Mouse (Mus musculus) liver, embryonic 12.5 days (tissue): ENCODE data around the gene Babam2. TPM values are rescaled to one million over a fixed set of nuclear protein-coding genes. Genes with fewer than 3 reads are reported as not detected.

ENCODE experiments used
- ATAC-seq: fragments of 200-750 bp; cut with Nextera tagmentation; 2 replicates; pipeline ENCODE4 v1.8.0; 2017; ENCODE audit warnings: moderate number of reproducible peaks, mild to moderate bottlenecking, moderate library complexity
- H3K27ac ChIP-seq: fragments of 300-500 bp; sonication (generic); 2 replicates; pipeline ENCODE4 v1.5.1; 2016; ENCODE audit warnings: mild to moderate bottlenecking
- H3K27me3 ChIP-seq: fragments of 300-500 bp; sonication (generic); replicated peaks from 2 replicates; pipeline ENCODE4 v1.6.1; 2016; ENCODE audit warnings: mild to moderate bottlenecking, moderate library complexity
- H3K36me3 ChIP-seq: fragments of 300-500 bp; sonication (generic); 2 replicates; pipeline ENCODE4 v1.6.1; 2016; ENCODE audit warnings: mild to moderate bottlenecking, moderate library complexity
- H3K4me1 ChIP-seq: fragments of 300-500 bp; sonication (generic); 2 replicates; pipeline ENCODE4 v1.6.1; 2016
- H3K4me2 ChIP-seq: fragments of 300-500 bp; sonication (generic); 2 replicates; pipeline ENCODE4 v1.6.1; 2016; ENCODE audit warnings: mild to moderate bottlenecking, moderate library complexity
- H3K4me3 ChIP-seq: fragments of 300-500 bp; sonication (generic); 2 replicates; pipeline ENCODE4 v1.5.1; 2016; ENCODE audit warnings: mild to moderate bottlenecking, moderate library complexity
- H3K9ac ChIP-seq: fragments of 300-500 bp; sonication (generic); 2 replicates; pipeline ENCODE4 v1.6.1; 2016; ENCODE audit warnings: mild to moderate bottlenecking, moderate library complexity
- H3K9me3 ChIP-seq: fragments of 300-500 bp; sonication (generic); replicated peaks from 2 replicates; pipeline ENCODE4 v1.6.1; 2016; ENCODE audit warnings: mild to moderate bottlenecking, moderate library complexity
- WGBS: fragments of 180-500 bp; shearing (Covaris S2); methylation state at CpG from one replicate; pipeline ENCODE4 v1.1.7; 2016; ENCODE audit not compliant: insufficient replicate concordance; 5-methylcytosine and 5-hydroxymethylcytosine counted together
- polyA plus RNA-seq: library from polyadenylated mRNA; unstranded; fragments of >200 nt; fragmentation: Nextera tagmentation; extraction: Ambion mirVana; gene quantifications from 2 replicates; pipeline ENCODE4 v1.2.1, GENCODE M21; 2016

Babam2 gene
- polyA plus RNA-seq, 1 experiment from 2014 or later = 41.3 TPM

GRCm38 (mm10) chr5:32066015-32066734 is 368.7 kb downstream of the Babam2 start:
- Histone ChIP-seq H3K4me2 (no peak overlapping the region), H3K36me3 (no peaks in the 10 kb centered on the region), H3K27me3 (no peaks in the 10 kb centered on the region), H3K4me3 (no peak overlapping the region), H3K9me3 (no peaks in the 10 kb centered on the region), H3K27ac (no peak overlapping the region), H3K4me1 (no peaks in the 10 kb centered on the region), H3K9ac (no peak overlapping the region)
- WGBS = 76% methylated on average over 5 of the region's 5 CpGs
- ATAC-seq = no peak

GRCm38 (mm10) chr5:32066839-32067238 is 369.4 kb downstream of the Babam2 start:
- Histone ChIP-seq H3K36me3 (no peaks in the 10 kb centered on the region), H3K9me3 (no peaks in the 10 kb centered on the region), H3K27me3 (no peaks in the 10 kb centered on the region), H3K4me1 (no peaks in the 10 kb centered on the region), H3K27ac (no peak overlapping the region), H3K4me2 (no peak overlapping the region), H3K9ac (no peak overlapping the region), H3K4me3 (no peak overlapping the region)
- ATAC-seq = no peak
- 73% methylated on average over 2 of the region's 2 CpGs for WGBS

GRCm38 (mm10) chr5:32068616-32069015 is 371.1 kb downstream of the Babam2 start:
- Histone ChIP-seq H3K27me3 (no peaks in the 10 kb centered on the region), H3K9ac (no peak overlapping the region), H3K9me3 (no peaks in the 10 kb centered on the region), H3K27ac (no peak overlapping the region), H3K4me2 (no peak overlapping the region), H3K4me3 (no peak overlapping the region), H3K36me3 (no peaks in the 10 kb centered on the region), H3K4me1 (no peaks in the 10 kb centered on the region)
- 64% methylated on average over 3 of the region's 3 CpGs for WGBS
- no peak for ATAC-seq

- Histone ChIP-seq H3K9ac (no peak overlapping the region), H3K4me1 (peaks cover 4% of the 10 kb centered on the region), H3K27ac (no peak overlapping the region), H3K9me3 (no peaks in the 10 kb centered on the region), H3K36me3 (no peaks in the 10 kb centered on the region), H3K27me3 (no peaks in the 10 kb centered on the region), H3K4me2 (no peak overlapping the region), H3K4me3 (no peak overlapping the region)
- 67% methylated on average over 4 of the region's 4 CpGs for WGBS
- ATAC-seq = no peak
These were observed 371.6 kb downstream of the Babam2 start for GRCm38 (mm10) chr5:32069096-32069495.

- no peak for ATAC-seq
These were observed 372.2 kb downstream of the Babam2 start for GRCm38 (mm10) chr5:32069566-32070169.

GRCm38 (mm10) chr5:32070781-32071180 is 373.3 kb downstream of the Babam2 start:
- Histone ChIP-seq H3K4me1 (peaks cover 7% of the 10 kb centered on the region), H3K4me2 (no peak overlapping the region), H3K27ac (no peak overlapping the region), H3K36me3 (no peaks in the 10 kb centered on the region), H3K9me3 (no peaks in the 10 kb centered on the region), H3K27me3 (no peaks in the 10 kb centered on the region), H3K9ac (no peak overlapping the region), H3K4me3 (no peak overlapping the region)
- WGBS = 70% methylated on average over 3 of the region's 3 CpGs
- no peak for ATAC-seq

More at GRCm38 (mm10) chr5:32069566-32070169, 372.2 kb downstream of the Babam2 start:
- Histone ChIP-seq H3K4me3 (no peak overlapping the region), H3K4me1 (peaks cover 7% of the 10 kb centered on the region), H3K27me3 (no peaks in the 10 kb centered on the region), H3K9ac (no peak overlapping the region), H3K4me2 (no peak overlapping the region), H3K36me3 (no peaks in the 10 kb centered on the region), H3K27ac (no peak overlapping the region), H3K9me3 (no peaks in the 10 kb centered on the region)
- 57% methylated on average over 10 of the region's 10 CpGs for WGBS

- 82% methylated on average over 4 of the region's 4 CpGs for WGBS
- no peak overlapping the region for H3K9ac ChIP-seq
- H3K9me3 ChIP-seq = no peaks in the 10 kb centered on the region
- H3K4me3 ChIP-seq = no peak overlapping the region
- H3K4me2 ChIP-seq = no peak overlapping the region
- H3K36me3 ChIP-seq = no peaks in the 10 kb centered on the region
- peaks cover 7% of the 10 kb centered on the region for H3K4me1 ChIP-seq
- no peak for ATAC-seq
- H3K27ac ChIP-seq = no peak overlapping the region
- no peaks in the 10 kb centered on the region for H3K27me3 ChIP-seq
These were observed 373.8 kb downstream of the Babam2 start for GRCm38 (mm10) chr5:32071314-32071713.

- WGBS = 81% methylated on average over 5 of the region's 5 CpGs
- ATAC-seq = no peak
- H3K9me3 ChIP-seq = no peaks in the 10 kb centered on the region
- no peak overlapping the region for H3K4me2 ChIP-seq
- no peaks in the 10 kb centered on the region for H3K27me3 ChIP-seq
- no peaks in the 10 kb centered on the region for H3K36me3 ChIP-seq
- H3K4me3 ChIP-seq = no peak overlapping the region
- H3K9ac ChIP-seq = no peak overlapping the region
- no peak overlapping the region for H3K27ac ChIP-seq
- peaks cover 7% of the 10 kb centered on the region for H3K4me1 ChIP-seq
These were observed 374.3 kb downstream of the Babam2 start for GRCm38 (mm10) chr5:32071824-32072223.

- H3K4me1 ChIP-seq = peaks cover 7% of the 10 kb centered on the region
- no peaks in the 10 kb centered on the region for H3K27me3 ChIP-seq
- no peak for ATAC-seq
- H3K4me2 ChIP-seq = no peak overlapping the region
- 84% methylated on average over 3 of the region's 3 CpGs for WGBS
- H3K9ac ChIP-seq = no peak overlapping the region
- no peak overlapping the region for H3K27ac ChIP-seq
- H3K9me3 ChIP-seq = no peaks in the 10 kb centered on the region
- no peaks in the 10 kb centered on the region for H3K36me3 ChIP-seq
- H3K4me3 ChIP-seq = no peak overlapping the region
These were observed 375.4 kb downstream of the Babam2 start for GRCm38 (mm10) chr5:32072877-32073276.

- WGBS = 57% methylated on average over 3 of the region's 3 CpGs
- H3K27me3 ChIP-seq = no peaks in the 10 kb centered on the region
- no peak overlapping the region for H3K4me3 ChIP-seq
- no peak overlapping the region for H3K27ac ChIP-seq
- no peaks in the 10 kb centered on the region for H3K36me3 ChIP-seq
- no peaks in the 10 kb centered on the region for H3K9me3 ChIP-seq
- ATAC-seq = no peak
- peaks cover 7% of the 10 kb centered on the region for H3K4me1 ChIP-seq
- no peak overlapping the region for H3K9ac ChIP-seq
- H3K4me2 ChIP-seq = no peak overlapping the region
These were observed 376.6 kb downstream of the Babam2 start for GRCm38 (mm10) chr5:32074053-32074452.

- no peak overlapping the region for H3K27ac ChIP-seq
- H3K27me3 ChIP-seq = no peaks in the 10 kb centered on the region
- no peak overlapping the region for H3K4me3 ChIP-seq
- no peaks in the 10 kb centered on the region for H3K9me3 ChIP-seq
- peaks cover 14% of the 10 kb centered on the region for H3K4me1 ChIP-seq
- no peak overlapping the region for H3K9ac ChIP-seq
- no peak overlapping the region for H3K4me2 ChIP-seq
- ATAC-seq = no peak
- H3K36me3 ChIP-seq = no peaks in the 10 kb centered on the region
- 30% methylated on average over 3 of the region's 3 CpGs for WGBS
These were observed 379.7 kb downstream of the Babam2 start for GRCm38 (mm10) chr5:32077139-32077538.

GRCm38 (mm10) chr5:32078986-32079385 is 381.5 kb downstream of the Babam2 start:
- Histone ChIP-seq H3K36me3 (no peaks in the 10 kb centered on the region), H3K27ac (no peak overlapping the region), H3K27me3 (no peaks in the 10 kb centered on the region), H3K9me3 (no peaks in the 10 kb centered on the region), H3K4me3 (no peak overlapping the region), H3K4me1 (peaks cover 11% of the 10 kb centered on the region), H3K4me2 (no peak overlapping the region), H3K9ac (no peak overlapping the region)
- 76% methylated on average over 4 of the region's 4 CpGs for WGBS
- no peak for ATAC-seq
